26 mouse cellular contexts compared by ENCODE assay signal in genomic region chr7:134467216-134467615, GRCm38 (mm10).
DNase-seq lines count a peak whose midpoint lies in the region; ATAC-seq lines count a peak whose summit lies in the region.
"Had no signal": no experiment of that assay in that cellular context is flagged by ENCODE, and none has a peak within 500 bp of the region (broad histone marks: within the 10 kb centered on the region; RNA-seq: fewer than 3 reads in every experiment).

No protein-coding gene starts in this region.

- 87% methylated on average over 3 of the region's 3 CpGs for WGBS in forebrain, embryonic 15.5 days

- no peaks in the 10 kb centered on the region for H3K36me3 ChIP-seq in forebrain, embryonic 15.5 days
- H3K36me3 ChIP-seq: embryonic facial prominence, embryonic 12.5 days; embryonic facial prominence, embryonic 15.5 days; G1E; heart, embryonic 13.5 days; hindbrain, embryonic 12.5 days; hindbrain, embryonic 15.5 days had no signal

- no peaks in the 10 kb centered on the region for H3K4me1 ChIP-seq in forebrain, embryonic 15.5 days
- H3K4me1 ChIP-seq: embryonic facial prominence, embryonic 12.5 days; embryonic facial prominence, embryonic 15.5 days; heart, embryonic 13.5 days; hindbrain, embryonic 15.5 days had no signal

- H3K27ac ChIP-seq in forebrain, embryonic 15.5 days (replicated peaks) = no peak overlapping the region
- H3K27ac ChIP-seq: embryonic facial prominence, embryonic 12.5 days; embryonic facial prominence, embryonic 15.5 days; heart, embryonic 13.5 days; hindbrain, embryonic 12.5 days; hindbrain, embryonic 15.5 days had no signal

- no peak for ATAC-seq in forebrain, embryonic 15.5 days (replicated peaks)
- ATAC-seq: forebrain, embryonic 14.5 days; Patski had no signal

- no peaks in the 10 kb centered on the region for H3K27me3 ChIP-seq in forebrain, embryonic 15.5 days
- H3K27me3 ChIP-seq: CH12.LX; embryonic facial prominence, embryonic 12.5 days; embryonic facial prominence, embryonic 15.5 days; heart, embryonic 13.5 days; hindbrain, embryonic 12.5 days; hindbrain, embryonic 15.5 days; Patski had no signal

- no peak overlapping the region for H3K9ac ChIP-seq in forebrain, embryonic 15.5 days (replicated peaks)
- H3K9ac ChIP-seq: embryonic facial prominence, embryonic 12.5 days; embryonic facial prominence, embryonic 15.5 days; heart, embryonic 13.5 days; hindbrain, embryonic 12.5 days; hindbrain, embryonic 15.5 days had no signal

- no peak overlapping the region for H3K4me3 ChIP-seq in forebrain, embryonic 15.5 days
- H3K4me3 ChIP-seq: embryonic facial prominence, embryonic 12.5 days; embryonic facial prominence, embryonic 15.5 days; heart, embryonic 13.5 days; hindbrain, embryonic 12.5 days; hindbrain, embryonic 15.5 days had no signal

- H3K9me3 ChIP-seq in forebrain, embryonic 15.5 days = no peaks in the 10 kb centered on the region
- H3K9me3 ChIP-seq: embryonic facial prominence, embryonic 12.5 days; embryonic facial prominence, embryonic 15.5 days; heart, embryonic 13.5 days; hindbrain, embryonic 12.5 days; hindbrain, embryonic 15.5 days had no signal

- DNase-seq in frontal cortex, adult 2 months (ENCODE audit: extremely low spot score in 1 of 2, low spot score in 1 of 2) = peak; percentile 15 to 33
- no peak for DNase-seq in frontal cortex, postnatal 14 days (ENCODE audit: low spot score in 2 of 2)
- DNase-seq in left cerebral cortex, adult 18-20 months (ENCODE audit: low spot score in 2 of 2) = peak; percentile 5 to 48
- DNase-seq in left cerebral cortex, postnatal 10 days (ENCODE audit: extremely low spot score in 1 of 2, low spot score in 2 of 2) = no peak
- DNase-seq in right cerebral cortex, adult 2 months (ENCODE audit: low spot score in 2 of 2) = peak; percentile 22 to 23
- no peak for DNase-seq in right cerebral cortex, postnatal 14 days
- DNase-seq in brain, adult 2 months (ENCODE audit: low read depth, low spot score) = peak; percentile 43
- DNase-seq: adrenal gland, postnatal 10 days; adrenal gland, postnatal 36 days; B cell, adult 2 months; cerebellum, adult 11 months; cerebellum, adult 2 months; cerebellum, adult 9-11 months; cerebellum, postnatal 25 days; gastrocnemius, postnatal 25 days; heart, adult 18-20 months had no signal

- no peak overlapping the region for H3K4me2 ChIP-seq in forebrain, embryonic 15.5 days (replicated peaks)
- H3K4me2 ChIP-seq: embryonic facial prominence, embryonic 12.5 days; embryonic facial prominence, embryonic 15.5 days; heart, embryonic 13.5 days; hindbrain, embryonic 12.5 days; hindbrain, embryonic 15.5 days had no signal

- intact Hi-C loops in left cerebral cortex, postnatal 10 days (cut with DNase I) = no loop called here

Comparison
In these comparisons a context has a peak if more than half of its experiments do, and no peak if none do; other contexts are left out.
1. DNase-seq: peak in frontal cortex, adult 2 months (2 of 2), left cerebral cortex, adult 18-20 months (2 of 2), right cerebral cortex, adult 2 months (2 of 2) and brain, adult 2 months (single experiment); none in frontal cortex, postnatal 14 days (0 of 2), left cerebral cortex, postnatal 10 days (0 of 2) and right cerebral cortex, postnatal 14 days (single experiment).